Mouse (Mus musculus) Muller cell, postnatal 12 days (primary cell): ENCODE measurements at regions not wholly inside any gene's neighbourhood (a gene's known extent, or its start where the extent isn't known, plus 50 kb on each side); places are given as distances from the start of the nearest gene placed in this dataset.
"Not testable (repeated sequence)": the region's sequence is repeated elsewhere in the genome, so short reads cannot be mapped to it uniquely, and the experiment has no call there.

Experiments
- DNase-seq: peaks from one replicate; pipeline ENCODE4 v3.0.0-alpha.2; 2015; ENCODE audit errors: inconsistent ontology term

DNA sequence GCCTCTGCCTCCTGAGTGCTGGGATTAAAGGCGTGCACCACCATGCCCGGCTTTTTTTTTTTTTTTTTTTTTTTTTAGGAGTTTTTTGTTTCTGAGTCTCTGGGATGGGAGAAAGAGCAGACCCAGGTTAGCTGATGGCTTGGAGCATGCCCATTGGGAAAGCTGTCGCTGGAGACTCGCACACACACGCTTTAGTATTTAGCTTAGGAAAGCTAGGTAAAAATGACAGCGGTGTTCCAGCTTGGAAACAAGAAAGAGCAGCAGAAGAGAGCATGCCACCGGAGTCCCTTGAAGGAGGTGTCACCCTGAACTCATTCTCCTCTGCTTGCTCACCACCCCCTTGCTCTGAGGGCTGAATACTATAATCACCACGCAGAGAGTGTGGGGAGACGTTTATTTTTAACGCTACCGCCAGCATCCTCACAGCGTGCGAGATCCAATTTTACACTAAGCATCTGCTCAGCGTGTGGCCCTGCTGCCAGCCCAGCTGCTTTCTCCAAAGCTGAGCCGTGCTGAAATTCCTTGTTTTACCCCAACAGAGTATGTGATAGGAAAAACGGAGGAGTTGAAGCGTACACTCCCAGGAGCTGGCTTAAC lies 95.9 kb upstream of the Map3k1 start:
- DNase-seq, result no peak

DNA sequence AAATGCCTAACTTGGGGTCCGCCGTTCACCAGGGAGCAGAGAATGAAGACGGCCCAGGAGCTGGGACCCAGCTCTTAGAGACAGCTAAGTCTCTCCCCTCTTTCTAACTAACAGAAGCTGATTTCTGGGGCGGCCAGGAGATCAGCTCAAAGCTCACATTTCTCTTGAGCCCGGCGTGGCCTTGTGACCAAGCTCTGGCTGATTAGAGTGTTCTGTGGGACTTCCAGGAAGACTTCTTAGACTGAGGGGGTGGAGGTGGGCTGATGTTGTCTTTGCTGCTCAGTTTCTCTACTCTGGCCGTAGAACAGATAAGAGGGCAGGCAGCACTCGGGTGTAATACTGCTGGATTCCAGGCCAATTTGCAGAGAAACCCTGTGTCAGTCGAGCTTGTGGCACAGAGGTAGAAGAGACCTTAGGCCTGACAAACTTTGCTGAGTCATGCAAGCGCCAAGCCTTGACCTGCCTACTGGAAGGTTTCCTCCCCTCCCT lies 96.5 kb upstream of the Map3k1 start:
- peak; percentile 42 for DNase-seq

- DNase-seq, result no peak
Observed at GRCm38 (mm10) chr13:111911071-111911470, 102.3 kb upstream of the Map3k1 start.

GRCm38 (mm10) chr13:111911661-111912312 lies 103.0 kb upstream of the Map3k1 start:
- no peak for DNase-seq

GRCm38 (mm10) chr13:111914348-111914913 lies 105.6 kb upstream of the Map3k1 start:
- no peak for DNase-seq

DNA sequence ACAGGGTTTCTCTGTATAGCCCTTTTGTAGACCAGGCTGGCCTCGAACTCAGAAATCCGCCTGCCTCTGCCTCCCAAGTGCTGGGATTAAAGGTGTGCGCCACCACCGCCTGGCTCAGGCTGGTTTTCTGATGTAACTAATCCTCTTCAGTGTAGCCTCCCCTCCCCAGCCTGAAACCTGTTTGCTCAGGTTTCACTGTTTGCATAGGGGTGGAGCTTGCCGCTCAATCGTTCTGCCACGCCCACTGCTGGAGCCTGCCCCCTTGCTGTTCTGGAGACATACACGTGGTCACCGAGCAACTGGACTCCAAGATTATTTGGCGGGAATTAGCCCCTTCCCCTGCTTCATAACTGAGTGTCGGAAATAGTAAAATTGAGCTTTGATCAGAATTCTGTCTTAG lies 110.6 kb upstream of the Map3k1 start:
- DNase-seq, result not testable (repeated sequence)

- no peak for DNase-seq
Observed at GRCm38 (mm10) chr13:111920534-111920933, 111.7 kb upstream of the Map3k1 start.

DNA sequence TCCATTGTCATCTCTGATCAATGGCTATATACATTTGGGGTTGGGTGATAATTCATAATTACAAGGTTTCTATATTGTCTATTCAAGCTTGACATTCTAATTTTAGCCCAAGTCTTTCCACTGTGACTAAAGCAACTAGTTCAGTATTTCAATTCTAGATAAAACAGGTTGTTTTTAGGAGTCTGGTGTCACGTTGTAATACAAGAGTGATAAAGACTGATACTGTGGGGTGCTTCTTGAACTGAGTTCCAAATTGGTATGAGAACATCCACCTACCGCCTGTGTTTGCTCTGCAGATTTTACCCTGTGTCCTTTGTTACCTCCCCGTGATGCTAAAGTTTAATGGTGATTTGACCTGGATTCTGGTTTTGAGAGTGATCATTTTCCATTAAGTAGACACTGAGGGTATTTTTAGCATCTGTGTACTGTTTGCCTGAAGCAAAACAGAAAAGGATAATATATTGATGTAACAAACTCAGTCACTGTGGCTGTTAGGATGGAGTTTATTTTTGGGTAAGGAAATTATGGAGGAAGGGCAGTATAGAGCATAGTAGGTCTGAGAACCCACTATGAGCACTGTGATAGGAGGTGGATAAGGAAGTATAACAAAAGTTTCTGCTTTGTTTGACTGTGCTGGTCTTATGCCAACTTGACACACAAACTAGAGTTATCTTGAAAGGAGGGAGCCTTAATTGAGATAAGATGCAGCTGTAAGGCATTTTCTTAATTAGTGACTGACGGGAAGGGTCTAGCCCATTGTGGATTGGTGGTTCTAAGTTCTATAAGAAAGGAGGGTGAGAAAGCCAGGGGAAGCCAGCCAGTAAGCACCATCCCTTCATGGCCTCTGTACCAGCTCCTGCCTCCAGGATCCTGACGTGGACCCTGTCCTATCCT lies 112.6 kb upstream of the Map3k1 start:
- DNase-seq, result no peak

DNA sequence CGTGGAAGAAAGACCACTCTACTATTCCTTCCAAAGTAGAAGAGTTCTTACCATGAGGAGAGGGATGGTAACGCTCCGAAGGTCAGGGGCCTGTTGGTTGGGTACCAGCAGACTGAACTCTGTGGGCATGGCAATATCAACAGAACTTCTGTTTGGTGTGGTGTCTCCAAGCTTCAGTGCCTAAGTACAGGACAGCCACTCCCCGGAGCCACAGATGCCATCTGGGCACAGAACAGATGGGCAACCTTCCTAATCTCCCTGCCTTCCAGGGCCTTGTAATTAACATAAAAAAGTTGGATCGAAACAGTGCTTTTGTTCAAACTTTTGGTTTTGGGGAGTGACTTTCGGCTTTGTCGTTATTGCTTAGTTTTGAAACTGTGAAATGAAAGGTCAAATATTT lies 116.6 kb upstream of the Map3k1 start:
- no peak for DNase-seq

DNA sequence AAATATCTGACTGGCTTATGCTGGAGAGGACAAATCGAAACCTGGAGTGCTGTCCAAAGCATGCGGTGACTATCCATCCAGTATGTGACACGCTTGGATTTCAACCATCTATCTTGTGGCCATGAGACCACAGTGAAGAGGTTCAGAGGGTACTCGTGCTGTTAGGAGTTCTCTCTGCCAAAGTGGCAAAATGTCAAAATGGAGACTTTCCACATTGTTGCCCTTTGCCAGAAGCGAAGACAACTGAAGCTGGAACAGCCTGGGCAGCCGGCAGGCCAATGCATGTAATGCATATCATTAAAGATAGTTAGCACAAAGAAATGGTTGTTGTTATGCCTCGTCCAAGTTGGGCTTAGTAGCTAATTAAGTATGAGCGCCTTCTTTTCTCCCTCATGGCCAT lies 118.0 kb upstream of the Map3k1 start:
- DNase-seq, result no peak

DNA sequence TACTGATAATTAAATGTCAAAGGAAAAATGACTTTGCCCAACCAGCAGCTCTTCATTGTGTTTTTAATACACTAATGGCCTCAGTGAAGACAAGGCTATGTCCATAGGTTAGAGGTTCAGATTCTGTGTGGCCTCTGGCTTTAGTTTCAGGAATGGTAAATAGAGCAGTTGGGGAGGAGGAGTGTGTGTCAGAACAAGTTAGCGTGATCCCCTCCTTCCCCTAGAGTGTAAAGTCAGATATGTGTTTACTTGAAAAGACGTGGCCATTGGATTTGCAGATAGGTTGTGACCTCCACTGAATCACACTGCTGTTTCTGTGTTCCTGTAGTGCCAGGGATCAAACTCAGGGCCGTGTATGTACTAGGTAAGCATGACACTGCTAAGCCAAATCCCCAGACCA lies 118.7 kb upstream of the Map3k1 start:
- no peak for DNase-seq

DNA sequence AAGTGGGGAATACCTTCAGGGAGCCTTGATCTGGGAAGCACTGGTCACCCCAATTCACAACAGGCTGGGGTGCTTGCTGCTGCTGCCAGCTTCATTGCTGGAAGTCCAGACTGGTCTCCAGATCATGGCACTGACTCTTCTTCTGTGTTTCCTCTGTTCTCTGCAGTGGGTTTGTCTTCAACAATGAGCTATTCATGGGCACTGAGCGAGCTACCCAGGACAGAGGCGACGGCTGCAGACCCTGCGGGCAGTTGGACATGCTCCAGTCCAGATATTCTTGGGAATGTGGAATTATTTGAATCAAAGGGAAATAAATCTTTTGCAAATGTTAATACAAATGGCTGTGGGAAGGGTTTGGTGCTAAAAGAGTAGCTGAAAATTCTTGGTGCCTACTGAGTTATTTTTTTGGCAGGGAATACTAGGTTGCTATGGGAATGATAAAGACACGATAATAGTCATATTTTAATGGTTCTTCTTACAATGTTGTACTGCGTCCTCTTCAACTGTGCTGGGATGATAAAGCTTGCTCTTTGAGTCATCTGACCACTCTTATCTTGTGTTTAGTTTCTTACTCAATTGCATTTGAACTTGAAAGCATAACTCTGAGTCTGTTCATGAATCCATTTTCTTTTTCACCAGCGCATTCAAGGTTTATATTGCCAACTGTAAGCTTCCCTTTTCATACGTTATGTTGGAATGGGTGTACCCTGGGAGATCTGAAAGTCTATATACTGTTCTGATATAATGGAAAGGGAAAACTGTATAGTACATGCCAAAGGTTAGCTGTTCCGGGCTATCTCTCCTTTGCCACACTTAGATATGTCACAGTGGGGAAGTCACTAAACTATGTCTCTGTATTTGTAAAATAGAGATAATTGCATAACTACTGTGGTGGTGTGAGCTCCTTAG lies 120.1 kb upstream of the Map3k1 start:
- peak; percentile 88 for DNase-seq

- DNase-seq, result no peak
Observed at GRCm38 (mm10) chr13:111929908-111930307, 121.1 kb upstream of the Map3k1 start.

GRCm38 (mm10) chr13:111932464-111932863 lies 123.7 kb upstream of the Map3k1 start:
- no peak for DNase-seq

- DNase-seq, result no peak
Observed at GRCm38 (mm10) chr13:111933526-111934240, 124.9 kb upstream of the Map3k1 start.

- no peak for DNase-seq
Observed at GRCm38 (mm10) chr13:111935721-111936080, 126.9 kb upstream of the Map3k1 start.

- peak; percentile 60 for DNase-seq
Observed at GRCm38 (mm10) chr13:111936081-111936857, 127.5 kb upstream of the Map3k1 start.

DNA sequence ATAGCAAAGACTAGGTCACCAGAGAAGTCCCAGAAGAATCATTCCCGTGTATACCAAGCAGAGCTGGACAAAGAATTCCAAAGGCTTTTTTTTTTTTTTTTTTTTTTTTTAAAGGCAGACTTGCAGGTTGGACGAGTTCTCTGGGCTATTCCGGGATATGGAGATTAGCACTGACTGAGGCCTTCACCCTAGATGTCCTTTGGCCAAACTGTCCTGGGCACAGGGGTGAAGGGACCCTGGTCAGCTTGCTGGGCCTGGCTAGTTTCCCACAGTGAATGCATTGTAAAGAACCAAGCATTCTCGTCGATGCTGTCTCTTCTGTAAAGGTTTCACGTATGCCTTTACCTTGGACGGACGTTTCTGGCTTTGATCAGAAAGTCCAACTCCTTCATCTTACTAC lies 128.2 kb upstream of the Map3k1 start:
- no peak for DNase-seq

DNA sequence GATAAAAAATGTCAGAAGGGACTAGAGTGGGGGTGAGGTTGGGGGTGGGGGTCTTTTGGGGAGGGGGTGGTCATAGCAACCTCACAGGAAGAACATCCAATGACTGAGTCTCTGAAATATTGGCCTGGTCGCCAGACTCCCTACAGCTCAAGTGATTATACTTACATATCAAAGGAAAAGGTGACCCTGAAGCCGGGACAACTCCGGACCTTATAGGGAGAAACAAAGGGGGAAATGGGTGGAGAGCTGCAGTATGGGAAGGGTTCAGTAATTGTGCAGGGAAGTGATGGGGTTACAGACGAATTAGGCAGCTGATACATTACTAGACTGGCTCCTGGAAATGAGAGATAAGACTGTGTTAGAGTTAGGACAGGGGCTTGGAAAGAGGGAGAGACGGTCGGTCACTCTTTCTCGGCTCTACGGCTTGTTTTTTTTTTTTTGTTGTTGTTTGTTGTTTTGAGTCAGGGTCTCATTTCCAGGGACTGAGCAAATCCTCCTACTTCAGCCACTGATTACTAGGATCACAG lies 130.2 kb upstream of the Map3k1 start:
- DNase-seq, result no peak
